Mouse (Mus musculus) thymus, postnatal 25 days (tissue): ENCODE measurements around the gene Pdgfc.
A peak's percentile ranks its signal among the peaks of the same experiment; 100 is the strongest.

Experiments
- DNase-seq: peaks from one replicate; pipeline ENCODE4 v3.0.0; 2022

The Pdgfc gene

DNA sequence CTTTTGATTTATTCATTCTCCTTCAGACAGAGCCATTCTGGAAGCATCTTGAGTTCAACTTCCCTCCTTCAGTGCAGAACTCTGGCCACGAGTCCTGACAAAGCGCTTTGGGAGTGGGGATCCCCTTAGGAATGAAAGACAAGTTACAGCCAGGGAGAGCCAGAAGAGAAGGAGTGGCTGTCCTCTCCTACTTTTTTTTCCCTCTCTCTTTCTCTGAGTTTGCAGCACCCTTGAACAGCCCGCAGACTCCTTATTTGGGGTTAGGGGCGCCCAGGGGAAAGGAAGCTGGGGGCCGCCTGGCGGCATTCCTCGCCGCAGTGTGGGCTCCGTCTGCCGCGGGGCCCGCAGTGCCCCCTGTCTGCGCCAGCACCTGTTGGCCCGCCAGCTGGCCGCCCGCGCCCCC lies at the start of gene Pdgfc:
Pdgfc (plus strand) TSS at position 266 of the 403 bp plus-strand sequence.
- DNase-seq = no peak

DNA sequence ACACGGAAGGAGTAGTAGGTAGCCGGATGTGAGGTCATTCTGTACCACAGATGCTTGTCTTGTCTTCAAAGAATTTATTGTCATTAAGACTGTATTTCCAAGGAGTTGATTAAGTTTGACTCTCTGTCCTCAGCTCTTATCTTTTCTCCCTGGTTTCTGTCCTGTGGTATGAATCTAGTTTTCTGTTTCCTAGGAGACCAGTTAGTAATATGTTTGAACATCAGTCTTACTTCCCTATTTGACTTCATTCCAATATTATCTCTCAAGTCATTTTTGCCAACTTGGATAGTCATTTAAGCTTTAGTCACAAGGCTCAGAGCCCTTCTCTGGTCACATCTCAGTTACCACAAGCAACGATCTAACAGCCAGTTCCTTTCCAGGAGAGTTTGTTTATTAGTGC lies 27.0 kb upstream of the Pdgfc start:
- no peak for DNase-seq

DNA sequence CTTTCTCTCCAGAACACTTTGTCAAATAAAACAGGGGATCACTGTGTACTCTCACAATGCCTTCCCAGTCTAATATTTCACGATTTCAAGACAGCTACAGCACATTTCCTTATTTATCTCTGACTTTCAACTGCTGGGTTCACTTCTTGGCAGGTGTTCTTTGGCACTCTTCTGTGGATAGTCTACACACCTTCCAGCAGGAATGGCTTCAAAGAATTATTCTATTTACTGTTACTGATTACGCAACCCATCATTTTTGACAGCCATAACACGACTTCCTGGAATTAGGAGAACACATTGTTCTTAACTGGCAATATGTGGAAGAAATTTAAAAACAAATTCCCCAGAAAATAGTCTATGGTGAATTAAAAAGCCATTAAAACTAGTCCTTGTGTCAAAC lies 26.3 kb upstream of the Pdgfc start:
- DNase-seq = no peak

DNA sequence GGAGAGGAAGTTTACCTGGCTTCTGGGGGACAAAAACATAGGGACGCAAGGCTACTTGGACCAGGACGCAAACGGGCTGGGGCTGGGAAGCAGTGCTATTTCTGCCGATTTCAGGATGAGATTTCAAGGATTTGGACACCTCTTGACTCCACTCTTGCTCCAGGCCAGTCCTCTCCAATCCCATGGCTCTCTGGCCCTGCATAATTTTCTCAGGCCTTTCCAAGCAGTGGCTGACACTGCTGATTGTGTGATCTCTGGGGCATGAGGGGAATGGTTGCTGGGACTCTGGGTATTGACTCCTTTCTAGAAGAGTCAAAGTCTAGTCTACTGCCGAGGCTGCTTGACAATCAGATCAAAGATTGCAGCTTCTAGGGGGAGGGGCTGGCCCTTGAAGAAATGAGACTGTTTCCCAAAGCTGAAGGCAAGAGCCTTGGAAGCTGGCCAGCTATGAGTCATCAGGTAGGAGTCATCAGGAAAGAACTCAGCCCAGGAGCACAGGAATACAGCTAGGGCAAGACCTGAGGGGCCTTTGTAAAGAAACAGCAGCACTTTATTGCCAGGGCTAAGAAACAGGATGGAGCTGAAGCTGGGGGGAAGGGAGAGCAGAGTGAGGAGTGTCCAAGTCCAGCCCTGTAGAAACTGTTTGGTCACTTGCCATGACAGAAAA lies 18.7 kb upstream of the Pdgfc start:
- DNase-seq = no peak

DNA sequence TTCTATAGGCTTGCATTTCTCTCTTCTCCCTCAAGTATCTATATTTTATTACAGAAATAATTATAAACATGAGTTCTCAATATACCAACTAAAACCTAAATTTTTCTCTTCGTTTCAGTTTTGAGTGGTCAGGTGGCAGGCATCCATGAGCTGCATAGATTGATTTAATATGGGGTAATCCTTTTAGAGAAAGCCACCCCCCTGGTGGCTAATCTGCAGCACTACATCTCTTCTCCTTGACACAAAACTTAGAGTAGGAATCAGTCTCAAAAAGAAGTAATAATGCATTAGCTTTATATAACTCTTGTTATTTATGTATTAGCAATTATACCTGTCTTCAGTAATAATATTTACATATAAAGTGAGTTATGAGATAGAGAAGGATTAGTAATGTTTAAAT lies 16.2 kb upstream of the Pdgfc start:
- DNase-seq = no peak

DNA sequence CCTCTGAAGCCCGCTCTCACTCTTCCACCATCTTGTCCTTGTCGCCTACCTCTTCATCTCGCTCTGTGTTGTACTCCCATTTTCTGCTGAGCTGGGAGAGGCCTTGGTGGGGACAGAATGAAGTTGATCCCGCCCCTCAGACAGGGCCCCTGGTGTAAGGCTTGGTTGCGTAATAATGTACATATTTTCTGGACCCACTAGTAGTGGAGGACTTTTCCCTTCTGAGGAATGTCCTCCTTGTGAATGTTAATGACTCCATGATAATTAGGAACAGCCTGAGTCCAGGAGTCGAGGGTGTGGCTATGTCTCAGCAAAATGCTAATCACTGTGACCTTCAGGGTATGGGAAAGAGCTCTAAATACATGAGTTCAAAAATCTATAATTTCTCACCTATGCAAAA lies 14.4 kb upstream of the Pdgfc start:
- DNase-seq = no peak

DNA sequence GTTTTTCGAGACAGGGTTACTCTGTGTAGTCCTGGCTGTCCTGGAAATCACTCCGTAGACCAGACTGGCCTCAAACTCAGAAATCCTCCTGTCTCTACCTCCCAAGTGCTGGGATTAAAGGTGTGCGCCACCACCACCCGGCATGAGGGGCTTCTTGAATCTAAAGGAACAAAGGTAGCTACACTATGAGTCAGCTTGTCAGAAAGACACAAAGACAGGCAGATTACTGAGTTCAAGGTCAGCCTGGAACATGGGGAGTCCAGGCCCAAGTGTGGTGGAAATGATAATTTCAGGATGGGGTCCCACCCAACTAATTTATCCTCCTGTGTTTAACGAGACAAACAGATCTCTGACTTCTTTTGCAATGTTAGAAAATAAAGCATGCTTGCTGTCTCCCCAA lies 13.9 kb upstream of the Pdgfc start:
- DNase-seq = no peak

DNA sequence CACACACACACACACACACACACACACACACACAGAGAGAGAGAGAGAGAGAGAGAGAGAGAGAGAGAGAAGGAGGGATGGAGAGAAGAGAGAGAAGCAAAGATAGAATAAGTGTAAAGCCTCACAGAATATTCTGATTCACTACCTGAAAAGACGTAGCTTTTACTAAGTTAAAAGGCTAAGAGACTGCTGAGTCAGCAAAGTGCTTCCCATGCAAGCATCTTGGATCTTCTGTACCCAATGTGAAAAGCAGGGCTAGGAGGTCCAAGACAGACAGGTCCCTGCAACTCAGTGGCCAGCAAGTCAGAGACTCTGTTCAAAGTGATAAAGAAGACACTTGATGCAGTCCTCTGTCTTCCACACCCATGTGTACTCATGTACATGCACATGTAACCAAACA lies 13.4 kb upstream of the Pdgfc start:
- DNase-seq = no peak

DNA sequence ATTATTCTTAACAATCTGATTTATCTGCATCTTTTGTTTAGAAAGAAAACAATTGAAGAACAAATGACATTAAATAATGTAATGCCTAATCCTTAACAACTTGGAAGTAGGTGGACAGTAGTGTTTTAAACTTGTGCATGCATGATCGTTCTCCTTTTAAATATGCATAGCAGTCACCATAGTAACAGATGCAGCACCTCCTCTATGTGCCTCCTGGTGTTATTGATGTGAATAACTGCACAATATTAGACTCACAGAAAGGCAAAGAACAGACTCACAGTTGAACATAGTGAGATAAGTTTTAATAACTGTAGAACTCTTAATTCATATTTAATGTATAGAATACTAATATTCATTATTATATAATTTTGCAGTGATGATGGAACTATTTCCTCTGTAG lies 12.6 kb upstream of the Pdgfc start:
- no peak for DNase-seq

DNA sequence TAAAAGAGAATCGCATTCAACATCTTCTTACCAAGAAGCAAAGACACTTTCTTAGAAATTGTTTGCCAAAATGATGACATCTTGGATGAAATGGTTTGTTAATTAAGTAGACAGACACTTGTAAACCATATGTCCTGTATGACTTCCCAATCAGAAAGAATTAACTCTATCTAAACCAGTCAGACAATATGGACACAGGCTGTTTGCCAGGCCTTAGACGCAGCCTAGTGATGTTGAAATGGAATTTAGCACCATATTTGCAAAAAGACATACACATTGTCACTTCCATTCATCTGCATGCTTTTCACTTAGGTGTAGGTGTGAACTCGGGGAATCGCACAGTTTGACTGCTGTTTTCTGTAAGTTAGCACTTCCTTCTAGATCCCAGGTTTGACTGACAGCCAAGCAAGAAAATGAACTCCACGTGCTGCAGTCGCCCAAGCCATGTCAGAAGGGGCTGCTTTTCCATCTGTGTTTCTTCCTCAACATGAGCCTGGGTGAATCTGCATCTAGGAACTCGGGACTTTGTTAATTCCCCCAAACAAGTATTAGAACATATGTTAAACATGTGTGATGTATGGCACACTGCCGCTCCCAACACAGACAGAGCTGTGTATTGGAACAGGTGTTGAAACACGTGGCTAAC lies 10.5 kb upstream of the Pdgfc start:
- no peak for DNase-seq

DNA sequence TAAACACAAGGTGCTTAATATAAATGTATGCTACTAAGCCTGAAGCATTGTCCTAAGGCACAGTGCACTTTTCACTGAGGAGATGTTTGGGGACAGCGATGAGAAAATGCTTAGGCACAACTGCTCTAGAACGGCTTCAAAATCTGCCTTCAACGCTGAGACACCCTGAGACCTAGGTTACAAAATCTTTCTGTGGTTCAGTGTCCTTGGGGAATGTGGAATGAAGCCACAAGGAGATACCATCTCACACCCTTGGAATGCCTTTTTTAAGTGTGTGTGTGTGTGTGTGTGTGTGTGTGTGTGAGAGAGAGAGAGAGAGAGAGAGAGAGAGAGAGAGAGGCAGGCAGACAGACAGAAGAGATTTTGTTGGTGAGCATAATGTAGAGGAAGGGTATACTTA lies 7.9 kb upstream of the Pdgfc start:
- DNase-seq = no peak

DNA sequence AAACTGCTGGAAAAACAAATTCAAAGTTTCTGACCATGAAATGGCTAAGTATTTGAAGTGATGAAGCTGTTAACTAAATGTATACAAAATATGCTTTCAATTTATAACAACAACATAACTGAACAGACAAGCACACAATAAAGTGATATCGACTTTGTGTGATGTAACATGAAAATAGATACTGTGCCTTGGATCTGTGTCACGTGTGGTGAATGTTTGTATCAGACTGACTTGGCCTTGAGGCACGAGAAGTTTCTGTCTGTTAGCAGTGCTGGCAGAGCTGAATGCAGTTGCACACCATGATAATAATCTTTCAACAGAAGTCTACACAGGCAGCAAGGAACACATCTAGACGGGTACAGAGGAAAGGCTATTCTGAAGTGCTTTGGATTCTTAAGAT lies 6.9 kb upstream of the Pdgfc start:
- no peak for DNase-seq

DNA sequence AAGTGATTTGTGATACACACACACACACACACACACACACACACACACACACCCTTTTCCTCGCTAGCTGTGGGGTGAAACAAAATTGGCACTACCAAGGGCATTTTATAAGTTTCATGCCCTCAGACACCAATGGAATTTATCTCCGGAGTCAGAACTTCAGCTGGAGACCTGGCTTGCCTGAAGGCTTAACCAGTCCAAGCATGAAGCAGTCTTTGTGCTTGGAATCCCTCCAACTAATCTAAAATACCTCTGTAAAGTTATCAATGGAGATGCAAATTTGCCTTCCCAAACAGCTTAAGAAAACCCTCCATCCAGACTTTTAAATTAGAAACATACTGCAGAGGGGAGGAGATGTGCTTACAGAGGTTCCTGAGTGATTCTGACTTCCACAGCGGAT lies 6.3 kb upstream of the Pdgfc start:
- DNase-seq = no peak

DNA sequence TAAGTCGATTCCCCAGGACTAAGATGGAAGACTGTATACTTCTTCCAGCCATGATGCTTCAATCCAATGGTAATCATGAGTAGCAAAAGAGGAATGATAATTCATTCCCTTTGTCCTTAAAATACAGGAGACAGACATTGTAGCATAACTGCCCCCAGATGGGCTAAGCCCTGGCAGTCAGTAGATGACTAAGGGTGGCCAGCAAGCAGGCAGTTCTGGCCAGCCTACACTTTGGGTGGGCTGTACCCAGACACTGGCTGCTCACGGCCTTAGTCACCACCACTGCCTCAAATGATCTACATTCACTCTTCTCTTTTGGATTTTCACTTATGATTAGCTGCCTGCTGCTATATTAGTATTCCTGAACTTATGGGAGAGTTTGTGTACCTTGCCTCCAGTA lies 5.9 kb upstream of the Pdgfc start:
- DNase-seq = no peak

DNA sequence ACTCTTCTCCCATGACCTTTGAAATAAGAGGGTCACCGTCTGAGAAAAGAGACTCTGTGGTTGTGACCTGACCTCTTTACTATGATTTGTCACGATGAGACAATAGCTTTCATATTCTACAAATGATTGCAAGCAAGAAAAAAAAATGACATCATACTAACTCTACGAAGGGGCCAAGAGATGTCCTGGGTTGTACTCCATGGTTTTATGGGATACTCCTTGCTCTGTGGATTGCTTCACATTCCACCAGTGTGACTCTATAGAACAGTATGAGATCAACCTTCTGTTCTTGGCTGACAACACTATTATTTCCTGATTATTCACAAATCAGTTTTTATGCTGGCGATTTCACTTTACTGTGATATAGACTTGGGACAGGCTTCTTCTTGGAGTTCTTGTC lies 4.2 kb upstream of the Pdgfc start:
- DNase-seq = no peak

DNA sequence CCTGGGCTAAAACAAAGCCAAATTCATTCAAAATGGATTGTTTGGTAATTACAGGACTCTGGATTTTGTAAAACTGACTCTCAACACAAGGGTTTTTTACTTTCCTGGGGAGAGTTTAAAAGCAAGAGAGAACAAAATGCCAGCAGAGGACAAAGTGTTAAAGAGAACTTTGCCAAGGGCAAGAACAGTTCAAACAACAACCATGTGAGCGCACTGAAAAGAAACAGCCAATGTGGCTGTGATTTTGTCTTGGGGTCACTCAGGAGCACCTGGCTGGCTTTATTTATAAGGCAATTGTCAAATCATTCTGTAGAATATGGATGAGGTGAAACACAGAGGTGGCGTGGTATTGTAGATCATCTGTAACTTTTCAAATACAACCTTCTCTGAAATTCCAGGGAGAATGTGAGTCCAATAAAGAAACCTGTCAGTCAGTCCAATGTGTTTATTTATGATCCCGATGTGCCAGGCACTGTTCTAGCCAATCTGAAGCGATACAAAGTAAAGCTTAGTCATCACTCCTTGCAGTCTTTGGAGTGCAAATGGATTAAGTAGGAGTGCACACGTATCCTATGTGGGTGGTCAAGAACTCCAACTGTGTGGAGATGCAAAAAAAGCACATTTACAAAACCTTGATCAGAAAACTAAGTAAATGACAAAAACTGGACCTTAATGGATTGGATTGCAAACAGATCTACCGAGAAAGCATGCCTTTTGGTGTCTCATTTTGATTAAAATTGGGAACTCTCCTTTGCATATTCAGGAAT lies 1.7 kb upstream of the Pdgfc start:
- DNase-seq = no peak

DNA sequence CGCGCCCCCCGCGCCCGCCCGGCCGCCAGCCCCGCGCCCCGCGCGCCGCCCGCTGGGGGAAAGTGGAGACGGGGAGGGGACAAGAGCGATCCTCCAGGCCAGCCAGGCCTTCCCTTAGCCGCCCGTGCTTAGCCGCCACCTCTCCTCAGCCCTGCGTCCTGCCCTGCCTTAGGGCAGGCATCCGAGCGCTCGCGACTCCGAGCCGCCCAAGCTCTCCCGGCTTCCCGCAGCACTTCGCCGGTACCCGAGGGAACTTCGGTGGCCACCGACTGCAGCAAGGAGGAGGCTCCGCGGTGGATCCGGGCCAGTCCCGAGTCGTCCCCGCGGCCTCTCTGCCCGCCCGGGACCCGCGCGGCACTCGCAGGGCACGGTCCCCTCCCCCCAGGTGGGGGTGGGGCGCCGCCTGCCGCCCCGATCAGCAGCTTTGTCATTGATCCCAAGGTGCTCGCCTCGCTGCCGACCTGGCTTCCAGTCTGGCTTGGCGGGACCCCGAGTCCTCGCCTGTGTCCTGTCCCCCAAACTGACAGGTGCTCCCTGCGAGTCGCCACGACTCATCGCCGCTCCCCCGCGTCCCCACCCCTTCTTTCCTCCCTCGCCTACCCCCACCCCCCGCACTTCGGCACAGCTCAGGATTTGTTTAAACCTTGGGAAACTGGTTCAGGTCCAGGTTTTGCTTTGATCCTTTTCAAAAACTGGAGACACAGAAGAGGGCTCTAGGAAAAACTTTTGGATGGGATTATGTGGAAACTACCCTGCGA lies 517 bp downstream of the Pdgfc start:
- peak; percentile 52 for DNase-seq

DNA sequence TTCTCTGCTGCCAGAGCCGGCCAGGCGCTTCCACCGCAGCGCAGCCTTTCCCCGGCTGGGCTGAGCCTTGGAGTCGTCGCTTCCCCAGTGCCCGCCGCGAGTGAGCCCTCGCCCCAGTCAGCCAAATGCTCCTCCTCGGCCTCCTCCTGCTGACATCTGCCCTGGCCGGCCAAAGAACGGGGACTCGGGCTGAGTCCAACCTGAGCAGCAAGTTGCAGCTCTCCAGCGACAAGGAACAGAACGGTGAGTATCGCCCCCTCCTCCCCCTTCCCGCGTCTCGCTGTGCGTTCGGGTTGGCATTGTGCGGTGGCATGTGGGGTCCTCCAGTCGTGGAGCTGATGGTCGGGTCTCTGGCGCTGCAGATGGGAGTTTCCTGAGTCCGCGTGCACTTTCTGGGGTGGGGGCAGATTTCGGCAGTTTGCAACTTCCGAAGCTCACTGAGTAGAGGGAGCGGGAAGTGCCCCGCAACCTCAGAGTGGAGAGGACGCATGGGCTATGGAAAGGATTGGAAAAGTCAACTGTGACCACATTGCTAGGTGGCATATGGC lies 1.2 kb downstream of the Pdgfc start:
- peak; percentile 23 for DNase-seq

DNA sequence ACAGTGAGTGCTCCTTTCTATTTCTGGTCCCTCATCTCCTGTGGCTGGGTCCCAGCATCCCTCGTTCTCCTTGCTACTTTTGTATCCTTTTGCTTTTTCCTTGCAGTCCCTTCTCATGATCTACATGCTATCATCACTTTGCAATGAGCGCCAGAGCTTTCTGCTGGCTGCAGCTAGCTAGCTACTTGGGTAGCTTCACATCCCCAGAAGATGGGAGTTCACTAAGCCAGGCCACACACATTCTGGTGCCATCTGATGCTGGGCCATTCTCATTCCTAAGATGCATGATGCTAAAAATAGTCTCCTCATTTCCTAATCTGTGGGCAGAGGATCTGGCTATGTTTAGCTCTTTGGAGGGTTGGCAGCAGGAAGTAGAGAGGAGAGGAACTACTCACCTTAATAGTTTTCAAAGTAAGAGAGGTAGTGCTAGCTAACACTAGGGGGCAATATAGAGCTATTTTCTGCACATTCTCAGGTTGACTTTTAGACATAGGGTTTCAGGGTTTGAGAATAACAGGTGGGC lies 3.0 kb downstream of the Pdgfc start:
- DNase-seq = peak; percentile 13

DNA sequence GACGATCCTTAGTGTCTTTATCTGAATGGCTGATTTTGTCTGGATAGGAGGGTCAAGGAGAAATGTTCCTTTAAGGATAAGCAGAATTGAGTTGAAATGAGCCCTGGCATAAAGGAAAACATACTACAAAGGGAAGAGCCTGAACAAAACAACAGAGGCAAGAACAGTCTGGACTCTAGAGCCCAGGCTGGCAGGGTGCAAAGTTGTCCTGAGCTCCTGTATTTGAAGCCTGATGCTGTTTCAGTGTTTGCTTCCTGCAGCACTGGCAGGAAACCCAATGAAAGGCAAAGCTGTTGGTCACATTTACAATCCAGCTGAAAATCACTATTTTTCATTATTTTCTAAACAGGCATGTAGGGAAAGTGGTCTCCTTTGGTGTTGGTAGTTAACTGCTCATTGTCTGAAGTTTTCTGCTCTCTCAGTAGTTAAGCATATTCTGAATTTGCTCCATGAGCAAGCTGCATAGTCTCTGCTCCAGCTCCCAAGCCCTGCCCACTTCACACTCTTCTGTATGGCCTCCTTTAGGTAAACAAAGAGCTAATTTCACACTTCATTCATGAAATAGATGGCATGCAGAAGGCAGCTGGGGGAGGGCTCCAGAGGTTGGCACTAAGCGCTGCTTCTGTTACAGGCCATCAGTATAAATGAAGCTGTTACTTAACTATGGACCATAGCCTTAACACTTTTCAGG lies 8.6 kb downstream of the Pdgfc start:
- no peak for DNase-seq

DNA sequence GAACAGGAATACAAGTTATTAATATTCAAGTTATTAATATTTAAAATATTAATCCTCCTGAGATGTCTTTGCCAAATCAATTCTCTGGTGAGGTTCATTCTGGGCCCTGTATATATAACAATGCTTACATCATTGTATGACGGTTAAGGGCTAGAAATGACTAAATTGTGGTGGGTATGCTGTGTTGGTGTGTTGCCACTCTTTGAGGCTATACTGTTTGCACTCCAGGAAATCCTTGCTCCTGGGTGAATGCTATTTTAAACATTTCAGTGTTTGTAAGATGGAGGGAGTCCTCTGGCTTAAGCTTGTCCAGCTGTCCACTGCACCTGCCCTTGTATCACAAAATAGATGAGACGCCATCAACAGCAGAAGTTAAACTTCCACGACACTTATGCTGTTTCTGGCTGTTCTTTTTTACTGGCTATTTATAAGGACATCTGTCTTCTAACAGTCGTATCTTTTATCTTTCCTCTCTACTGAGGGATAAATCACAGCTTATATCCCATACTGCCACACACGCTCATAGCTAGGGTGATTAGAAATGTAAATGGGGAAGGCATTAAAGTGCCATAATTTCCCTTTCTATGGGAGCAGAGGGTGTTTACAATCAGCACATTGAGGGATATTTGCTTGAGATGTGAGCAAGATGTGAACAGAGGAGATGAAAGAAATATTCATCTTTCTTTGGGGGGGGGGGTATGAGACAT lies 9.3 kb downstream of the Pdgfc start:
- DNase-seq = no peak
